Mouse (Mus musculus): ENCODE results near the gene Gli1.

- TF ChIP-seq POLR2A (IDR thresholded peaks at IDR 0.05; ENCODE audit: control insufficient read depth, low read depth, low read length) = no peak
- no peak for TF ChIP-seq CTCF (IDR thresholded peaks at IDR 0.05; ENCODE audit: control insufficient read depth, insufficient read depth, insufficient replicate concordance, low read depth, low read length)
These were observed 4.8 kb downstream of the Gli1 start for GRCm38 (mm10) chr10:127336952-127337351.

Measured in testis, adult 2 months (tissue).